Comparison of ENCODE assay signal across 8 mouse cellular contexts in the genomic region with DNA sequence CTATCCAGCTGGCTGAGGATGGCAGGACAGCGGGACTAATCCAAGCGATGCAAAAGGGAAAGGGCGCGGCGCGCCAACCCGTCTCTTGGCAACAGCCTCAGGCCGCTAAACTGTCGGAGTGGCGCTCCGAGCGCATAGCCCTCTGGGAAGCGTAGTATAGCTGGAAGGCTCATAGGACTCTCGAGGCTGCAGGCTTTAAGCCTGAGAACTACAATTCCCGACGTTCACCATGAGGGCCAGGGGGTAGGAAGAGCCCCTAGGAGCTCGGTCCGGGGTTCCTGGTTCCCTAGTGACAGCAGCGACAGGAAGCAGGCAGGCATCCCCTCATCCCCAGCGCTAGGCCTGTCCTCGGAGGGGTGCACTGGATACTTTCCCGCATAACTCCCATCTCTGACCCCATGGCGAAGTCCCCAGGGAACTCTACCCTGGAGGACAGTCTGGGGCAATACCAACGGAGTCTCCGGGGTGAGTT. TPM values are rescaled to one million over a fixed set of nuclear protein-coding genes. Genes with fewer than 3 reads are reported as not detected.
A peak's percentile ranks its signal among the peaks of the same experiment; 100 is the strongest.
DNase-seq lines count a peak whose midpoint lies in the region; ATAC-seq lines count a peak whose summit lies in the region.

Gene Sdccag8 (plus strand): TSS at position 70 of the 472 bp plus-strand sequence.

- H3K9me3 ChIP-seq in hindbrain, embryonic 15.5 days = no peaks in the 10 kb centered on the region

- peak; percentile 94 for ATAC-seq in hindbrain, embryonic 15.5 days (ENCODE audit: low FRiP score, low read depth)

- H3K27ac ChIP-seq in hindbrain, embryonic 15.5 days (replicated peaks) = peak within 1 kb of the TSS; percentile 98

- DNase-seq in R1 (ENCODE audit: low read depth, low spot score) = peak; percentile 98
- DNase-seq in cerebellum, postnatal 25 days = peak; percentile 92 to 93
- peak; percentile 86 to 87 for DNase-seq in frontal cortex, postnatal 25 days (ENCODE audit: low spot score in 2 of 2)
- peak; percentile 93 for DNase-seq in left cerebral cortex, adult 11 months (ENCODE audit: low spot score)
- peak; percentile 94 to 98 for DNase-seq in lung, postnatal 4 days
- peak; percentile 90 for DNase-seq in retina, postnatal 7 days (ENCODE audit: low read depth, low spot score)
- DNase-seq in urinary bladder, adult 2 months (ENCODE audit: low spot score) = peak; percentile 74

- peak within 1 kb of the TSS; percentile 96 for H3K9ac ChIP-seq in hindbrain, embryonic 15.5 days

- no peaks in the 10 kb centered on the region for H3K27me3 ChIP-seq in hindbrain, embryonic 15.5 days

- H3K4me2 ChIP-seq in hindbrain, embryonic 15.5 days = peak within 1 kb of the TSS; percentile 61

- peak within 1 kb of the TSS; percentile 97 for H3K4me3 ChIP-seq in hindbrain, embryonic 15.5 days

- H3K36me3 ChIP-seq in hindbrain, embryonic 15.5 days = no peaks in the 10 kb centered on the region

- peaks cover 24% of the 10 kb centered on the region for H3K4me1 ChIP-seq in hindbrain, embryonic 15.5 days (replicated peaks)

- WGBS in hindbrain, embryonic 15.5 days = under 1% methylated on average over 25 of the region's 25 CpGs

RNA-seq across cellular contexts. Expression of gene Sdccag8, which starts in this region (rescaled TPM):
- polyA plus RNA-seq in hindbrain, embryonic 15.5 days (2015; fragmentation: Nextera tagmentation; extraction: Ambion mirVana) = 22.8 and 25.8 TPM in 2 replicates
- polyA plus RNA-seq in urinary bladder, adult 2 months (2012; rRNA removed) = 7.2 and 7.3 TPM in 2 replicates

Comparison
In these comparisons a context has a peak if more than half of its experiments do, and no peak if none do; other contexts are left out.
1. Peak in every context shown above with its lines: DNase-seq, ATAC-seq, H3K4me3 ChIP-seq and H3K27ac ChIP-seq.